Mouse (Mus musculus): ENCODE measurements around the gene Olfr612. TPM values are rescaled to one million over a fixed set of nuclear protein-coding genes. Genes with fewer than 3 reads are reported as not detected.
"Not testable (repeated sequence)": the region's sequence is repeated elsewhere in the genome, so short reads cannot be mapped to it uniquely, and the experiment has no call there.

Gene Olfr612
- polyA plus RNA-seq, 2 experiments = not detected

DNA sequence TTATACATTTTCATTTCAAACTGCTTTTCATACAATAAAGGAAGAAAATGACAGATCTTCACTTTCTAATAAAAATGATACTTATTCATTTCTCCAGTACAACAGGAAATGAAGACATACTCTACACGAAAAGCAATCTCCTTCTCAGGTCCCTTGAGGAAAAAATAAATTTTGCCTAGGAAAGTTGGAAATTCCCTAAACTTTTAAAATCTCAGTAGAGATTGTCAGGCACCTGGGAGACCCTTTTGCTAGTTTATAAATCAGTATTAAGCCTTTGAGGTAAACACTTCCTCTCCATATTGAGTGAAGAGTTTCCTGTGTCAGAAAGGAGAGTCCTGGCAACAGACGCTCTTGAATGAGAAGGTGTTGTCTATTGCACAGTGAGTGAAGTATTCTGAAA, 5.3 kb upstream of the Olfr612 start, which contains the start of gene Olfr613:
TSS of gene Olfr613 (plus strand) at position 301 of the 400 bp plus-strand sequence.
- no peak for DNase-seq (ENCODE audit: low read depth in 3 of 3, low spot score in 3 of 3)
- no peak for ATAC-seq (ENCODE audit: insufficient read depth)
- Histone ChIP-seq H3K4me1 (replicated peaks; ENCODE audit: control insufficient read depth in 2 of 2, insufficient read depth in 2 of 2, low read length in 1 of 2) (no peaks in the 10 kb centered on the region), H3K9ac (replicated peaks) (no peak within 1 kb of the TSS), H3K4me3 (ENCODE audit: insufficient read depth in 1 of 2, low read depth in 2 of 2, low read length in 2 of 2) (no peak within 1 kb of the TSS), H3K4me2 (ENCODE audit: low read depth) (no peak within 1 kb of the TSS), H3K9me3 (ENCODE audit: control insufficient read depth, low read length) (no peaks in the 10 kb centered on the region), H3K27me3 (ENCODE audit: control insufficient read depth, insufficient read depth, low read length) (no peaks in the 10 kb centered on the region), H3K27ac (no peak within 1 kb of the TSS), H3K36me3 (replicated peaks; ENCODE audit: control insufficient read depth, insufficient read depth, low read depth) (no peaks in the 10 kb centered on the region)
- no peak for TF ChIP-seq EP300 (IDR thresholded peaks at IDR 0.05; ENCODE audit: low read depth)
- TF ChIP-seq CTCF (IDR thresholded peaks at IDR 0.05; ENCODE audit: low read depth) = no peak
- WGBS (ENCODE audit: insufficient replicate concordance) = 45% methylated on average over 2 of the region's 2 CpGs

GRCm38 (mm10) chr7:103520746-103521145, 21.8 kb downstream of the Olfr612 start, which contains the start of gene Olfr611:
Gene Olfr611 (minus strand): TSS chr7:103520846.
- ATAC-seq (ENCODE audit: insufficient read depth); H3K4me2 ChIP-seq (ENCODE audit: low read depth); H3K27ac ChIP-seq; H3K36me3 ChIP-seq (replicated peaks; ENCODE audit: control insufficient read depth, insufficient read depth, low read depth); H3K4me1 ChIP-seq (replicated peaks; ENCODE audit: control insufficient read depth in 2 of 2, insufficient read depth in 2 of 2, low read length in 1 of 2); DNase-seq (ENCODE audit: low read depth in 3 of 3, low spot score in 3 of 3); H3K9ac ChIP-seq (replicated peaks); H3K27me3 ChIP-seq (ENCODE audit: control insufficient read depth, insufficient read depth, low read length); H3K9me3 ChIP-seq (ENCODE audit: control insufficient read depth, low read length); H3K4me3 ChIP-seq (ENCODE audit: insufficient read depth in 1 of 2, low read depth in 2 of 2, low read length in 2 of 2): not testable (repeated sequence)
- WGBS (ENCODE audit: insufficient replicate concordance) = 47% methylated on average over 1 of the region's 1 CpGs

DNA sequence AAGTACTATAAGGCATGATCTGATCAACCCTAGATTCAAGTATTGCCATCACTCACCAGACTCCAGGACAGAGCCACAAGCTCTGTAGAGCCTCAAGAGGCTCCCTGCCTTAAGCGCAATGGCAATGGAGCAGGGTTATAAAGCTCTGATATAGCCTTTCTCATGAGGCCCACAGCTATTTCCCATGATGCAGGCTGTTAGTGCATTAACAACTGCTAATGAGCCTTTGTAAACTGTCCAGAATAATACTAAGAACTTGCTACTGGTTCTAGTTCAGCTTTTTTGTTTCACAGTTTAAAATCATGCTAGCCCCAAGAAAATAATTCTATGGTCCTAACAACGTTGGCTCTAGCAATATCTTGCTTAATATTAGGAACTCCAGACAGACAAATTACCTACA, 30.5 kb downstream of the Olfr612 start, which contains the start of gene Olfr610:
TSS of gene Olfr610 (minus strand) at position 101 of the 400 bp plus-strand sequence.
- Histone ChIP-seq H3K4me3 (ENCODE audit: insufficient read depth in 1 of 2, low read depth in 2 of 2, low read length in 2 of 2) (no peak within 1 kb of the TSS), H3K4me2 (ENCODE audit: low read depth) (no peak within 1 kb of the TSS), H3K9me3 (ENCODE audit: control insufficient read depth, low read length) (no peaks in the 10 kb centered on the region), H3K27ac (no peak within 1 kb of the TSS), H3K9ac (replicated peaks) (no peak within 1 kb of the TSS), H3K4me1 (replicated peaks; ENCODE audit: control insufficient read depth in 2 of 2, insufficient read depth in 2 of 2, low read length in 1 of 2) (no peaks in the 10 kb centered on the region), H3K36me3 (replicated peaks; ENCODE audit: control insufficient read depth, insufficient read depth, low read depth) (no peaks in the 10 kb centered on the region), H3K27me3 (ENCODE audit: control insufficient read depth, insufficient read depth, low read length) (no peaks in the 10 kb centered on the region)
- 48% methylated on average over 2 of the region's 2 CpGs for WGBS (ENCODE audit: insufficient replicate concordance)
- ATAC-seq (ENCODE audit: insufficient read depth) (no peak), DNase-seq (ENCODE audit: low read depth in 3 of 3, low spot score in 3 of 3) (no peak)
- no peak for TF ChIP-seq CTCF (IDR thresholded peaks at IDR 0.05; ENCODE audit: low read depth)
- TF ChIP-seq EP300 (IDR thresholded peaks at IDR 0.05; ENCODE audit: low read depth) = no peak

DNA sequence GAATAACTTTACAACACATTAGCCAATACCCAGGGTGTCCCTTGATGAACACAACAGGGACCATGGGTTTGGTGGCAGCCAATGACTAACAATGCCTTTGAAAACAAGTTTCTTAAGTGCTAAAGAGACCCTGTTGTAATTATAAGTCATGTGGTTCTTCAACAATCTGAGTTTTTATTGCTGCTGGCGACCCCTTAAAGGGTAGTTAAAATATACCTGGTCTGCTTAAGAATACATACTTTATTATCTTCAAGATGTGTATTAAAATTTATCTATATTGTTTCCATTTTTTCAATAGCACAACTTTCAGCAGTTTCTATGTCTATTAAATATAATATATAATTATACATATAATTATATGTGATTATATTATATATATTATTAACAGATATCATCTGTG, 44.6 kb downstream of the Olfr612 start, which contains the start of gene Olfr609:
TSS of gene Olfr609 (minus strand) at position 101 of the 400 bp plus-strand sequence.
- DNase-seq (ENCODE audit: low read depth in 3 of 3, low spot score in 3 of 3) (no peak), ATAC-seq (ENCODE audit: insufficient read depth) (no peak)
- Histone ChIP-seq H3K4me3 (ENCODE audit: insufficient read depth in 1 of 2, low read depth in 2 of 2, low read length in 2 of 2) (no peak within 1 kb of the TSS), H3K9me3 (ENCODE audit: control insufficient read depth, low read length) (no peaks in the 10 kb centered on the region), H3K4me1 (replicated peaks; ENCODE audit: control insufficient read depth in 2 of 2, insufficient read depth in 2 of 2, low read length in 1 of 2) (no peaks in the 10 kb centered on the region), H3K36me3 (replicated peaks; ENCODE audit: control insufficient read depth, insufficient read depth, low read depth) (no peaks in the 10 kb centered on the region), H3K9ac (replicated peaks) (no peak within 1 kb of the TSS), H3K4me2 (ENCODE audit: low read depth) (no peak within 1 kb of the TSS), H3K27ac (no peak within 1 kb of the TSS), H3K27me3 (ENCODE audit: control insufficient read depth, insufficient read depth, low read length) (no peaks in the 10 kb centered on the region)
- WGBS (ENCODE audit: insufficient replicate concordance) = 37% methylated on average over 1 of the region's 1 CpGs
- no peak for TF ChIP-seq CTCF (IDR thresholded peaks at IDR 0.05; ENCODE audit: low read depth)
- TF ChIP-seq EP300 (IDR thresholded peaks at IDR 0.05; ENCODE audit: low read depth) = no peak

Small RNAs within 50 kb of the gene (microRNA-seq; reads per million reads assigned to microRNA genes)
- not detected for gene Gm26506

Other genes starting within 250 kb of the Olfr612 start
Only the 30 nearest of the 33 such genes appear.
- not detected in 2 replicates for gene Olfr597, start 226.4 kb downstream of the Olfr612 start, polyA plus RNA-seq (2012; rRNA removed)
- gene Olfr597, start 226.4 kb downstream of the Olfr612 start, polyA plus RNA-seq (2014; fragmentation: Nextera tagmentation; extraction: Ambion mirVana) = not detected in 2 replicates
- not detected in 2 replicates for gene Olfr598, start 219.1 kb downstream of the Olfr612 start, polyA plus RNA-seq (2012; rRNA removed)
- gene Olfr598, start 219.1 kb downstream of the Olfr612 start, polyA plus RNA-seq (2014; fragmentation: Nextera tagmentation; extraction: Ambion mirVana) = not detected in 2 replicates
- gene Olfr599, start 206.8 kb downstream of the Olfr612 start, polyA plus RNA-seq (2012; rRNA removed) = not detected in 2 replicates
- not detected in 2 replicates for gene Olfr599, start 206.8 kb downstream of the Olfr612 start, polyA plus RNA-seq (2014; fragmentation: Nextera tagmentation; extraction: Ambion mirVana)
- gene Olfr600, start 193.0 kb downstream of the Olfr612 start, polyA plus RNA-seq (2012; rRNA removed) = not detected in 2 replicates
- gene Olfr600, start 193.0 kb downstream of the Olfr612 start, polyA plus RNA-seq (2014; fragmentation: Nextera tagmentation; extraction: Ambion mirVana) = not detected in 2 replicates
- gene Olfr601, start 180.1 kb downstream of the Olfr612 start, polyA plus RNA-seq (2012; rRNA removed) = not detected in 2 replicates
- gene Olfr601, start 180.1 kb downstream of the Olfr612 start, polyA plus RNA-seq (2014; fragmentation: Nextera tagmentation; extraction: Ambion mirVana) = not detected in 2 replicates
- not detected in 2 replicates for gene Olfr603, start 156.5 kb downstream of the Olfr612 start, polyA plus RNA-seq (2012; rRNA removed)
- not detected in 2 replicates for gene Olfr603, start 156.5 kb downstream of the Olfr612 start, polyA plus RNA-seq (2014; fragmentation: Nextera tagmentation; extraction: Ambion mirVana)
- gene Usp17lc, start 127.6 kb downstream of the Olfr612 start, polyA plus RNA-seq (2012; rRNA removed) = not detected in 2 replicates
- gene Usp17lc, start 127.6 kb downstream of the Olfr612 start, polyA plus RNA-seq (2014; fragmentation: Nextera tagmentation; extraction: Ambion mirVana) = not detected in 2 replicates
- not detected in 2 replicates for gene Olfr605, start 97.3 kb downstream of the Olfr612 start, polyA plus RNA-seq (2012; rRNA removed)
- not detected in 2 replicates for gene Olfr605, start 97.3 kb downstream of the Olfr612 start, polyA plus RNA-seq (2014; fragmentation: Nextera tagmentation; extraction: Ambion mirVana)
- not detected in 2 replicates for gene Olfr606, start 93.7 kb downstream of the Olfr612 start, polyA plus RNA-seq (2012; rRNA removed)
- not detected in 2 replicates for gene Olfr606, start 93.7 kb downstream of the Olfr612 start, polyA plus RNA-seq (2014; fragmentation: Nextera tagmentation; extraction: Ambion mirVana)
- gene Olfr607, start 78.6 kb downstream of the Olfr612 start, polyA plus RNA-seq (2012; rRNA removed) = not detected in 2 replicates
- gene Olfr607, start 78.6 kb downstream of the Olfr612 start, polyA plus RNA-seq (2014; fragmentation: Nextera tagmentation; extraction: Ambion mirVana) = not detected in 2 replicates
- not detected in 2 replicates for gene Olfr608, start 72.8 kb downstream of the Olfr612 start, polyA plus RNA-seq (2012; rRNA removed)
- not detected in 2 replicates for gene Olfr608, start 72.8 kb downstream of the Olfr612 start, polyA plus RNA-seq (2014; fragmentation: Nextera tagmentation; extraction: Ambion mirVana)
- not detected in 2 replicates for gene Olfr609, start 44.7 kb downstream of the Olfr612 start, polyA plus RNA-seq (2012; rRNA removed)
- gene Olfr609, start 44.7 kb downstream of the Olfr612 start, polyA plus RNA-seq (2014; fragmentation: Nextera tagmentation; extraction: Ambion mirVana) = not detected in 2 replicates
- gene Olfr610, start 30.6 kb downstream of the Olfr612 start, polyA plus RNA-seq (2012; rRNA removed) = not detected in 2 replicates
- not detected in 2 replicates for gene Olfr610, start 30.6 kb downstream of the Olfr612 start, polyA plus RNA-seq (2014; fragmentation: Nextera tagmentation; extraction: Ambion mirVana)
- gene Olfr611, start 21.9 kb downstream of the Olfr612 start, polyA plus RNA-seq (2012; rRNA removed) = not detected in 2 replicates
- not detected in 2 replicates for gene Olfr611, start 21.9 kb downstream of the Olfr612 start, polyA plus RNA-seq (2014; fragmentation: Nextera tagmentation; extraction: Ambion mirVana)
- gene Olfr613, start 5.4 kb upstream of the Olfr612 start, polyA plus RNA-seq (2012; rRNA removed) = not detected in 2 replicates
- gene Olfr613, start 5.4 kb upstream of the Olfr612 start, polyA plus RNA-seq (2014; fragmentation: Nextera tagmentation; extraction: Ambion mirVana) = not detected in 2 replicates
- gene Olfr615, start 13.4 kb upstream of the Olfr612 start, polyA plus RNA-seq (2012; rRNA removed) = not detected in 2 replicates
- gene Olfr615, start 13.4 kb upstream of the Olfr612 start, polyA plus RNA-seq (2014; fragmentation: Nextera tagmentation; extraction: Ambion mirVana) = not detected in 2 replicates
- gene Olfr616, start 26.4 kb upstream of the Olfr612 start, polyA plus RNA-seq (2012; rRNA removed) = not detected in 2 replicates
- not detected in 2 replicates for gene Olfr616, start 26.4 kb upstream of the Olfr612 start, polyA plus RNA-seq (2014; fragmentation: Nextera tagmentation; extraction: Ambion mirVana)
- not detected in 2 replicates for gene Olfr617, start 30.3 kb upstream of the Olfr612 start, polyA plus RNA-seq (2012; rRNA removed)
- not detected in 2 replicates for gene Olfr617, start 30.3 kb upstream of the Olfr612 start, polyA plus RNA-seq (2014; fragmentation: Nextera tagmentation; extraction: Ambion mirVana)
- not detected in 2 replicates for gene Olfr618, start 47.4 kb upstream of the Olfr612 start, polyA plus RNA-seq (2012; rRNA removed)
- not detected in 2 replicates for gene Olfr618, start 47.4 kb upstream of the Olfr612 start, polyA plus RNA-seq (2014; fragmentation: Nextera tagmentation; extraction: Ambion mirVana)
- gene Olfr619, start 57.9 kb upstream of the Olfr612 start, polyA plus RNA-seq (2012; rRNA removed) = not detected in 2 replicates
- gene Olfr619, start 57.9 kb upstream of the Olfr612 start, polyA plus RNA-seq (2014; fragmentation: Nextera tagmentation; extraction: Ambion mirVana) = not detected in 2 replicates
- not detected in 2 replicates for gene Olfr620, start 69.8 kb upstream of the Olfr612 start, polyA plus RNA-seq (2012; rRNA removed)
- gene Olfr620, start 69.8 kb upstream of the Olfr612 start, polyA plus RNA-seq (2014; fragmentation: Nextera tagmentation; extraction: Ambion mirVana) = not detected in 2 replicates
- not detected in 2 replicates for gene Olfr622, start 100.0 kb upstream of the Olfr612 start, polyA plus RNA-seq (2012; rRNA removed)
- gene Olfr622, start 100.0 kb upstream of the Olfr612 start, polyA plus RNA-seq (2014; fragmentation: Nextera tagmentation; extraction: Ambion mirVana) = not detected in 2 replicates
- not detected in 2 replicates for gene Olfr623, start 121.0 kb upstream of the Olfr612 start, polyA plus RNA-seq (2012; rRNA removed)
- gene Olfr623, start 121.0 kb upstream of the Olfr612 start, polyA plus RNA-seq (2014; fragmentation: Nextera tagmentation; extraction: Ambion mirVana) = not detected in 2 replicates
- 0.01 TPM in 2 replicates for gene Olfr624, start 128.5 kb upstream of the Olfr612 start, polyA plus RNA-seq (2012; rRNA removed)
- gene Olfr624, start 128.5 kb upstream of the Olfr612 start, polyA plus RNA-seq (2014; fragmentation: Nextera tagmentation; extraction: Ambion mirVana) = not detected in 2 replicates
- not detected in 2 replicates for gene Olfr625-ps1, start 140.0 kb upstream of the Olfr612 start, polyA plus RNA-seq (2012; rRNA removed)
- not detected in 2 replicates for gene Olfr625-ps1, start 140.0 kb upstream of the Olfr612 start, polyA plus RNA-seq (2014; fragmentation: Nextera tagmentation; extraction: Ambion mirVana)
- gene Olfr243, start 172.0 kb upstream of the Olfr612 start, polyA plus RNA-seq (2012; rRNA removed) = not detected in 2 replicates
- not detected in 2 replicates for gene Olfr243, start 172.0 kb upstream of the Olfr612 start, polyA plus RNA-seq (2014; fragmentation: Nextera tagmentation; extraction: Ambion mirVana)
- not detected in 2 replicates for gene Olfr628, start 187.7 kb upstream of the Olfr612 start, polyA plus RNA-seq (2012; rRNA removed)
- gene Olfr628, start 187.7 kb upstream of the Olfr612 start, polyA plus RNA-seq (2014; fragmentation: Nextera tagmentation; extraction: Ambion mirVana) = not detected in 2 replicates
- gene Olfr629, start 202.2 kb upstream of the Olfr612 start, polyA plus RNA-seq (2012; rRNA removed) = 0.08 TPM in 1 of 2 replicates, not detected in the other
- 0.18 and 0.22 TPM in 2 replicates for gene Olfr629, start 202.2 kb upstream of the Olfr612 start, polyA plus RNA-seq (2014; fragmentation: Nextera tagmentation; extraction: Ambion mirVana)
- 0.03 TPM in 2 replicates for gene Olfr630, start 214.6 kb upstream of the Olfr612 start, polyA plus RNA-seq (2012; rRNA removed)
- not detected in 2 replicates for gene Olfr630, start 214.6 kb upstream of the Olfr612 start, polyA plus RNA-seq (2014; fragmentation: Nextera tagmentation; extraction: Ambion mirVana)
- gene Olfr69, start 228.9 kb upstream of the Olfr612 start, polyA plus RNA-seq (2012; rRNA removed) = 0.01 TPM in 1 of 2 replicates, not detected in the other
- not detected in 2 replicates for gene Olfr69, start 228.9 kb upstream of the Olfr612 start, polyA plus RNA-seq (2014; fragmentation: Nextera tagmentation; extraction: Ambion mirVana)

Data from liver, embryonic 14.5 days (tissue).